Mouse (Mus musculus): ENCODE results near the gene Hs3st4.

Gene Hs3st4

DNA sequence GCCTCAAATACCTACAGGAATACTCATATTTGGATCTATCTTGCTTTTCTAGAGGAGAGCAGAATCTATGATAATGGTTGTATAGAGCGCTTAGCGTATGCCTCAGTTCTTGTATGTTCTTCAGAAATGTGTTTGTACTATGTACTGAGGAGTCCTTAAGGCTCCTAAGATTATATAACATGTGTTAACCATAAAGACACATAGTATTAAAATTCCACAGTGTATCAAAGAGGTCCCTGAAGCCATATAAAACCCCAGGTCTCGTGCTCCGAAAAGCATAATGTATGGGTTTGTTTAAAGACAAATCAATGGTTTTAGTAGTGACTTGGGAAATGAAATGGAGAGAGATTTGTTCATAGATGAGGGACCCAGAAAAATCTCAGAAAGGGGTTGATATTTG, 371.4 kb downstream of the Hs3st4 start:
- DNase-seq, result no peak

DNA sequence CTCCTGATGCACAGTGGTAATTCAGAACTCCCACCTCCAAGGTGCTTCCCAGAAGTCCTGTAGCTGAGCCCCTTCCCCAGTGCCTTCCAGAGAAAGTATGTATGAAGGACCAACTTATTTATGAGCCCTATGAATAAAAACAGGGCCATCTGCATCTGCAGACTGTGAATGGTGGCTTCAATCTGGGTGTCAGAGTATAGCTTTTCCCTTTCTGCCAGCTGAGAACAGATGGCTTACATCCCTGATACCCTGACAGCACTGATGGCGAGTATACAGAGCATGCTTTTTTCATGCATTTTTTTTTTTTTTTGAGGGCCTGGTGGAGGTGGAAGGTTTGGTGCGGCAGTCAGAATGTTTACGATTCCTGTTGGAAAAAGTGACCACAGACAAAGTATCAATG, 375.4 kb downstream of the Hs3st4 start:
- DNase-seq, result no peak

DNA sequence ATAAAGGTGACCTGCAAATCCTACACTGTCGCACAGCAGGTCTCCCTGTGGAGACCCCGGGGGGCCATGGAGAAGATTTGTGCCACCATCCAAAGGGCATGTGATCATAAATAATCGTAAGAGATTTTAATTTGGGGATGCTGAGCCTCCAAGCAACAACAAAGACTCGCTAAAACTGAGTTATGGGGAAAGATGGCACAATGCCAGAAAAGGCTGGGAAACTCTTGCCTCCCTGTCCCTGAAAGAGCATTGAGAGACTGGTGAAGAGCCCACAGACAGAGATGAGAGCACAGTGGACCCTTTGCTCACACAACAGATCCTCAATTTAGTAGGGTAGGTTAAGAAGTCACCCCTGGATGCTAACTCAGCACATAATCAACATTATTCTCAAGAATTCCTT, 377.2 kb downstream of the Hs3st4 start:
- no peak for DNase-seq

DNA sequence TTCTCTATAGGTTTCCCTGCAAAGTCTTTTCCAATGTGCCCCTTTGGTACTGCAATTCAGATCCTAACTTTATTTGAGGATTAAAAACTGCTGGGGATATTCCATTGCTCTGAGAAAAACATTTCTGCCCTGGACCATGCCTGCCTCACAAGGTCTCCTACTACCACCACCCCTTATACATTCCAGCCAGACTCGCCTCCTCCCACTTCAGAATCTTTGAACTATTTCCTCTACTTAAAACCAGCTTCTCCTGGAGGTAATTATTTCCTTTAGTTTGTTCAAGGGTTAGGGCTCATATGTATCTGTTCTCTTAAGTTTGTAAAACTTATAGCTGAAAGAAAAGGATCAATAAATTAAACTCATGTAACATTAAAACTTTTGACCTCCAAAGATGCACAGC, 389.6 kb downstream of the Hs3st4 start:
- no peak for DNase-seq

DNA sequence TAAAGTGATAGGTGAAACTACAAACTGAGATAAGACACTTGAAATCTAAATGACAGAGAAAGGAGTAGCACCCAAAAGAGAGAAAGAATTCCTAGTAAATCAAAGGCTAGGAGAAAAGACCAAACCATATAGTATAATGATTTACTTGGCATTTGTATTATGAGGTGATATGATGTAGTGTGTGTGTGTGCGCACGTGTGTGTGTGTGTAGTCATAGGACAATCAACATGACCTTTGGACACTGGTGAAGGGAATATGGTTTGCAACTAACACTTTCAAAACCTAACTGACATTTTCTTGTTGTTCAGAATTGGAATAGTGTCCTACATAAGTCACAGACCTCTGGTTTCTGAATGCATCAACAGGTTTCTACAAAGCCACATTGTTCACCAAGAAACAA, 390.0 kb downstream of the Hs3st4 start:
- no peak for DNase-seq

DNA sequence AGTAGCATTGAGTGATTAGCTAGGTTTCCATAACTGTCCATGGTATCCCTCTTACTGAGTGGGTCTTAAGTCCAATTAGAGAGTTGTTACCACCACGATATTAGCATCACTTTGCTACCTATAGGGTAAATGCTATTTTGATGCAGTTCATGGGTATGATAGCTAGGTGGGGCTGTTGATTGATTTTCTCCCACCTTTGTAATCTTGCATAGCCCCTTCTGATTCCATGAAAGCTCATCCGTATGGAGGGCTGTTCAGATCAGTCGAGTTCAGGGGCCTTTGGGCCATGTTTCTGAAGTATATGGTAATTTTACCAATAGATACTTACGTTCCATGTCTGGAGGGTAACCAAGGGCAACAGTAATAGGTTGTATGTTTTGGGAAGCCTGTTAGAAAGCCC, 400.8 kb downstream of the Hs3st4 start:
- DNase-seq, result no peak

DNA sequence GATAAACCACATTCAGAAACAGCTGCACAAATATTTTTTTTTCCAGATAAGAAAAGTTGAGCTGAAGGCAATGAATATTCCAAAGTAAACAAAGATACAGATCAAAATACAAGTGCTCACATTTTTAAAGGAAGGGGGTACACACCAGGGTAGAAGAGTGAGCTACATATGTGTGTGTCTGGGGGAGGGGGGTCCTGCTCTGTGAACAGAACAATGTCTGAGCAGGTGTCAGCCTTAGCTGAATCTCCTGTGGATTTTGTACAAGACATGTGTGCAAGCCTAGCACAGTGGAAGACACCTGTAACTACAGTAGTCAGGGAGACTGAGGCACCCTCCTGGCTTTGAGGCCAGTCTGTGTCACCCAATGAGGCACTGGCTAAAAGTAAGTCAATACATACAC, 416.5 kb downstream of the Hs3st4 start:
- no peak for DNase-seq

DNA sequence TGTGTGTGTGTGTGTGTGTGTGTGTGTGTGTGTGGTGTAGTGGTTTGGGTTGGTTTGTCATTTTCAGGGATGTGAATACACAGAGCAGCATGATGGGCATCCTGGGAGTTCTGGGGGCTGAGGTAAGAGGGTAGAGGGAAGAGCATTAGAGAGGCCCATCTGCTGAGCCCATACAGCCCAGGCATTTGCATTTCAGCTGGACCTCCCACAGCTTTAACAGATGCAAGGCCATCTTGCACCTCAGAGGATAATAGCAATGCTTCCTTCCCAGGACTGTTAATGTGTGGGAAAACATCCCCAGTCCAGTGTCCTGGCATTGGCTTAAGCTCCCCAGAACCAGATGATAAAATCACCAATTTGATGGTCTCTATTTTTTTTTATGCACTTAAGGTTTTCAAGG, 444.3 kb downstream of the Hs3st4 start:
- DNase-seq, result no peak

Measured in lung, adult 18-20 months (tissue).